Mouse (Mus musculus) kidney, embryonic 15.5 days (tissue): ENCODE data around the gene Wbp2. TPM values are rescaled to one million over a fixed set of nuclear protein-coding genes. Genes with fewer than 3 reads are reported as not detected.

Experiments used
- ATAC-seq: fragments of 200-750 bp; cut with Nextera tagmentation; replicated peaks from 2 replicates; pipeline ENCODE4 v1.8.0; 2017; ENCODE audit warnings: moderate TSS enrichment; ENCODE audit not compliant: low FRiP score
- H3K27ac ChIP-seq: fragments of 300-500 bp; sonication (generic); 2 replicates; pipeline ENCODE4 v1.5.1; 2015; ENCODE audit warnings: mild to moderate bottlenecking, inconsistent platforms
- H3K27me3 ChIP-seq: fragments of 300-500 bp; sonication (generic); 2 replicates; pipeline ENCODE4 v1.6.1; 2015; ENCODE audit warnings: inconsistent platforms
- H3K36me3 ChIP-seq: fragments of 300-500 bp; sonication (generic); 2 replicates; pipeline ENCODE4 v1.6.1; 2015; ENCODE audit warnings: inconsistent platforms
- H3K4me1 ChIP-seq: fragments of 300-500 bp; sonication (generic); 2 replicates; pipeline ENCODE4 v1.6.1; 2015; ENCODE audit warnings: inconsistent platforms
- H3K4me2 ChIP-seq: fragments of 300-500 bp; sonication (generic); 2 replicates; pipeline ENCODE4 v1.6.1; 2015; ENCODE audit warnings: moderate library complexity, mild to moderate bottlenecking, inconsistent platforms
- H3K4me3 ChIP-seq: fragments of 300-500 bp; sonication (generic); replicated peaks from 2 replicates; pipeline ENCODE4 v1.5.1; 2015; ENCODE audit warnings: mild to moderate bottlenecking, inconsistent platforms
- H3K9ac ChIP-seq: fragments of 300-500 bp; sonication (generic); 2 replicates; pipeline ENCODE4 v1.6.1; 2015; ENCODE audit warnings: mild to moderate bottlenecking, inconsistent platforms
- H3K9me3 ChIP-seq: fragments of 300-500 bp; sonication (generic); replicated peaks from 2 replicates; pipeline ENCODE4 v1.6.1; 2016; ENCODE audit warnings: inconsistent platforms
- WGBS: fragments of 180-500 bp; shearing (Covaris S2); methylation state at CpG from one replicate; pipeline ENCODE4 v1.1.7; 2015; ENCODE audit warnings: mixed read lengths; 5-methylcytosine and 5-hydroxymethylcytosine counted together
- polyA plus RNA-seq: library from polyadenylated mRNA; unstranded; fragments of >200 nt; fragmentation: Nextera tagmentation; extraction: Ambion mirVana; gene quantifications from 2 replicates; pipeline ENCODE4 v1.2.1, GENCODE M21; 2015

Gene Wbp2
- polyA plus RNA-seq, 1 experiment from 2014 or later: 101 TPM

GRCm38 (mm10) chr11:116107777-116108285 lies 21.0 kb upstream of the Wbp2 start:
- H3K9me3 ChIP-seq: no peaks in the 10 kb centered on the region
- peaks cover 79% of the 10 kb centered on the region for H3K4me1 ChIP-seq
- 0 out of 2 replicates have a peak, but pooled peaks have one; percentile 4 for ATAC-seq
- H3K27ac ChIP-seq: peak overlapping the region; percentile 52
- H3K9ac ChIP-seq: peak overlapping the region; percentile 56
- H3K36me3 ChIP-seq: no peaks in the 10 kb centered on the region
- peak overlapping the region; percentile 64 for H3K4me2 ChIP-seq
- H3K4me3 ChIP-seq: peak overlapping the region; percentile 57
- peaks cover 50% of the 10 kb centered on the region for H3K27me3 ChIP-seq
- 20% methylated on average over 19 of the region's 19 CpGs for WGBS

- Histone ChIP-seq H3K9me3 (no peaks in the 10 kb centered on the region), H3K27ac (peak overlapping the region; percentile 52), H3K4me3 (peak overlapping the region; percentile 57), H3K27me3 (peaks cover 50% of the 10 kb centered on the region), H3K4me2 (peak overlapping the region; percentile 64), H3K4me1 (peaks cover 83% of the 10 kb centered on the region), H3K9ac (peak overlapping the region; percentile 56), H3K36me3 (no peaks in the 10 kb centered on the region)
- ATAC-seq: no peak
- WGBS: 28% methylated on average over 14 of the region's 14 CpGs
Observed at GRCm38 (mm10) chr11:116106963-116107776, 20.4 kb upstream of the Wbp2 start.

GRCm38 (mm10) chr11:116106154-116106962 lies 19.6 kb upstream of the Wbp2 start:
- Histone ChIP-seq H3K27me3 (peaks cover 47% of the 10 kb centered on the region), H3K4me2 (peak overlapping the region; percentile 64), H3K4me1 (peaks cover 91% of the 10 kb centered on the region), H3K9me3 (no peaks in the 10 kb centered on the region), H3K9ac (0 out of 2 replicates have a peak overlapping the region, but pooled peaks have one; percentile 26), H3K36me3 (no peaks in the 10 kb centered on the region), H3K4me3 (peak overlapping the region; percentile 18), H3K27ac (peak overlapping the region; percentile 52; the same call in 1 of the 2 replicates)
- no peak for ATAC-seq
- WGBS: 22% methylated on average over 32 of the region's 32 CpGs

- H3K9me3 ChIP-seq: no peaks in the 10 kb centered on the region
- ATAC-seq: no peak
- H3K4me1 ChIP-seq: peaks cover 96% of the 10 kb centered on the region
- H3K9ac ChIP-seq: no peak overlapping the region
- H3K27me3 ChIP-seq: peaks cover 34% of the 10 kb centered on the region
- no peak overlapping the region for H3K4me2 ChIP-seq
- no peak overlapping the region for H3K27ac ChIP-seq
- H3K36me3 ChIP-seq: no peaks in the 10 kb centered on the region
- 87% methylated on average over 2 of the region's 2 CpGs for WGBS
- no peak overlapping the region for H3K4me3 ChIP-seq
Observed at GRCm38 (mm10) chr11:116105065-116105464, 18.3 kb upstream of the Wbp2 start.

- peak; percentile 63 for ATAC-seq
Observed at GRCm38 (mm10) chr11:116104006-116104646, 17.3 kb upstream of the Wbp2 start.

GRCm38 (mm10) chr11:116103572-116103971 lies 16.8 kb upstream of the Wbp2 start:
- Histone ChIP-seq H3K4me2 (peak overlapping the region; percentile 25; the same call in 1 of the 2 replicates), H3K9ac (no peak overlapping the region)

More at GRCm38 (mm10) chr11:116104006-116104646, 17.3 kb upstream of the Wbp2 start:
- WGBS: 32% methylated on average over 14 of the region's 14 CpGs
- Histone ChIP-seq H3K9me3 (no peaks in the 10 kb centered on the region), H3K27ac (peak overlapping the region; percentile 90), H3K4me2 (peak overlapping the region; percentile 25; the same call in 1 of the 2 replicates), H3K4me1 (peaks cover 96% of the 10 kb centered on the region), H3K36me3 (no peaks in the 10 kb centered on the region), H3K9ac (no peak overlapping the region), H3K27me3 (peaks cover 25% of the 10 kb centered on the region), H3K4me3 (no peak overlapping the region)

GRCm38 (mm10) chr11:116102472-116102871 lies 15.7 kb upstream of the Wbp2 start:
- H3K4me3 ChIP-seq: no peak overlapping the region
- H3K9me3 ChIP-seq: no peaks in the 10 kb centered on the region
- 44% methylated on average over 3 of the region's 4 CpGs for WGBS
- H3K9ac ChIP-seq: peak overlapping the region; percentile 25; the same call in 1 of the 2 replicates
- peak overlapping the region; percentile 24; the same call in 1 of the 2 replicates for H3K4me2 ChIP-seq
- H3K36me3 ChIP-seq: no peaks in the 10 kb centered on the region
- H3K4me1 ChIP-seq: peaks cover 89% of the 10 kb centered on the region
- H3K27ac ChIP-seq: peak overlapping the region; percentile 96
- H3K27me3 ChIP-seq: peaks cover 9% of the 10 kb centered on the region
- no peak for ATAC-seq

More at GRCm38 (mm10) chr11:116103572-116103971, 16.8 kb upstream of the Wbp2 start:
- Histone ChIP-seq H3K36me3 (no peaks in the 10 kb centered on the region), H3K9me3 (no peaks in the 10 kb centered on the region), H3K27ac (peak overlapping the region; percentile 90), H3K27me3 (peaks cover 20% of the 10 kb centered on the region), H3K4me1 (peaks cover 96% of the 10 kb centered on the region), H3K4me3 (no peak overlapping the region)
- ATAC-seq: no peak
- 68% methylated on average over 12 of the region's 12 CpGs for WGBS

GRCm38 (mm10) chr11:116101931-116102381 lies 15.2 kb upstream of the Wbp2 start:
- H3K9ac ChIP-seq: peak overlapping the region; percentile 25; the same call in 1 of the 2 replicates
- WGBS: 32% methylated on average over 11 of the region's 11 CpGs

GRCm38 (mm10) chr11:116100839-116101238 lies 14.0 kb upstream of the Wbp2 start:
- H3K27ac ChIP-seq: peak overlapping the region; percentile 96
- no peak overlapping the region for H3K4me3 ChIP-seq
- H3K4me2 ChIP-seq: no peak overlapping the region
- H3K9ac ChIP-seq: no peak overlapping the region
- ATAC-seq: no peak
- no peaks in the 10 kb centered on the region; the same call in 1 of the 2 replicates for H3K9me3 ChIP-seq
- no peaks in the 10 kb centered on the region for H3K27me3 ChIP-seq
- H3K4me1 ChIP-seq: peaks cover 72% of the 10 kb centered on the region
- WGBS: 74% methylated on average over 7 of the region's 7 CpGs
- H3K36me3 ChIP-seq: no peaks in the 10 kb centered on the region

More at GRCm38 (mm10) chr11:116101931-116102381, 15.2 kb upstream of the Wbp2 start:
- Histone ChIP-seq H3K4me1 (peaks cover 83% of the 10 kb centered on the region), H3K36me3 (no peaks in the 10 kb centered on the region), H3K27me3 (peaks cover 3% of the 10 kb centered on the region; the same call in 1 of the 2 replicates), H3K27ac (peak overlapping the region; percentile 96), H3K9me3 (no peaks in the 10 kb centered on the region), H3K4me3 (no peak overlapping the region), H3K4me2 (peak overlapping the region; percentile 24)
- ATAC-seq: no peak

GRCm38 (mm10) chr11:116100385-116100784 lies 13.6 kb upstream of the Wbp2 start:
- Histone ChIP-seq H3K36me3 (no peaks in the 10 kb centered on the region), H3K4me2 (peak overlapping the region; percentile 40; the same call in 1 of the 2 replicates), H3K4me3 (no peak overlapping the region), H3K9me3 (no peaks in the 10 kb centered on the region; the same call in 1 of the 2 replicates), H3K9ac (no peak overlapping the region), H3K4me1 (peaks cover 68% of the 10 kb centered on the region), H3K27ac (peak overlapping the region; percentile 96), H3K27me3 (no peaks in the 10 kb centered on the region)
- 63% methylated on average over 6 of the region's 6 CpGs for whole genome bisulfite sequencing
- ATAC-seq: no peak

- peak overlapping the region; percentile 40 for H3K4me2 ChIP-seq
Observed at GRCm38 (mm10) chr11:116099462-116099861, 12.7 kb upstream of the Wbp2 start.

More at GRCm38 (mm10) chr11:116099462-116099861, 12.7 kb upstream of the Wbp2 start:
- H3K27ac ChIP-seq: peak overlapping the region; percentile 96
- 78% methylated on average over 6 of the region's 6 CpGs for WGBS
- no peaks in the 10 kb centered on the region for H3K27me3 ChIP-seq
- peak overlapping the region; percentile 11; the same call in 1 of the 2 replicates for H3K4me3 ChIP-seq
- peaks cover 60% of the 10 kb centered on the region for H3K4me1 ChIP-seq
- H3K36me3 ChIP-seq: no peaks in the 10 kb centered on the region
- no peak for ATAC-seq
- no peaks in the 10 kb centered on the region; the same call in 1 of the 2 replicates for H3K9me3 ChIP-seq
- H3K9ac ChIP-seq: no peak overlapping the region
